Mouse (Mus musculus) CD8-positive naive resting alpha-beta T cell, adult 2 months (primary cell): ENCODE measurements around the gene Gse1.

Experiments used
- DNase-seq, 2 experiments: peaks; one replicate each; pipeline ENCODE4 v3.0.0; 2022; ENCODE audit warnings: low read depth in 2 of 2, low spot score in 2 of 2

Gse1 gene

GRCm38 (mm10) chr8:120227891-120228591 is at the start of gene Gse1:
Gene Gse1, plus strand, starts transcription at chr8:120228456.
- no peak for DNase-seq

GRCm38 (mm10) chr8:120179027-120179431 is 49.2 kb upstream of the Gse1 start:
- peak; percentile 73 to 82 for DNase-seq

GRCm38 (mm10) chr8:120180445-120180970 is 47.7 kb upstream of the Gse1 start:
- no peak for DNase-seq

DNA sequence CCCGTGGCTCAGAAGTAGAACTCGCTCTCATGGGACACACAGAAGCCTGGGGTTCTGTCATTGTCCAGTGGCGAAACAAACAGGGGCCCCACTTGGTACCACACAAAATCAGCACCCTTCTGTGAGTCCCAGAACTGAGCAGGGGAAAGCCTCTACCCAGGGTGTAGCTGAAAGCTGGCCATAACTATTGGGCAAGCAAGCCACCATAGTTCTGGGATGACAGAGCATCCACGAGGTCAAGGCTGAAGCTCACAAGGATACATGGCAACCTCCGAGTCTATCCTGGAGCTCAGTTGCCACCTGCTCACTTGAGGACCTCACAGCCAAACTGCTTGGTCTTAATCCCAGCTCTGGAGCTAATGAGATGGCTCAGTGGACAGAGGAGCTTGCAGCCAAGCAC is 47.0 kb upstream of the Gse1 start:
- DNase-seq = no peak

GRCm38 (mm10) chr8:120181861-120182414 is 46.3 kb upstream of the Gse1 start:
- DNase-seq = no peak

DNA sequence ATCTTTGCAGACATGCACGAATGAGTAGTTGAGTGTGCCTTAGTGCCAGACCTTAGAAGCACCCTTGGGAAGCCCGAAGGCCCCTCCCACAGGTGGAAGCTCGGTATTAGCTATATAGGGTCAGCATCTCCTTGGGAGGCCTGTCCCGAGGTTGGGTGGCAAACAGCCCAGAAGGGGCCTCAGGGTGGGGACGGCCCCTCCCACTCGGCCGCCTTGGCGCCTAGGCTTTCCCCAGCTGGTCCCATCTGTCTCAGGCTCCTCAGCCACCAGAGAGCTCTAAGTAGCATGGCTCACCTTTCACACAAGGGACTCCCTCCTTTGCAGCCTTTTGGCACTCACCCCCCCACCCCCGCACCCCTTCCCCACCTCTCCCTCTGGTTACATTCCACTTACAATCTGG is 43.9 kb upstream of the Gse1 start:
- no peak for DNase-seq

DNA sequence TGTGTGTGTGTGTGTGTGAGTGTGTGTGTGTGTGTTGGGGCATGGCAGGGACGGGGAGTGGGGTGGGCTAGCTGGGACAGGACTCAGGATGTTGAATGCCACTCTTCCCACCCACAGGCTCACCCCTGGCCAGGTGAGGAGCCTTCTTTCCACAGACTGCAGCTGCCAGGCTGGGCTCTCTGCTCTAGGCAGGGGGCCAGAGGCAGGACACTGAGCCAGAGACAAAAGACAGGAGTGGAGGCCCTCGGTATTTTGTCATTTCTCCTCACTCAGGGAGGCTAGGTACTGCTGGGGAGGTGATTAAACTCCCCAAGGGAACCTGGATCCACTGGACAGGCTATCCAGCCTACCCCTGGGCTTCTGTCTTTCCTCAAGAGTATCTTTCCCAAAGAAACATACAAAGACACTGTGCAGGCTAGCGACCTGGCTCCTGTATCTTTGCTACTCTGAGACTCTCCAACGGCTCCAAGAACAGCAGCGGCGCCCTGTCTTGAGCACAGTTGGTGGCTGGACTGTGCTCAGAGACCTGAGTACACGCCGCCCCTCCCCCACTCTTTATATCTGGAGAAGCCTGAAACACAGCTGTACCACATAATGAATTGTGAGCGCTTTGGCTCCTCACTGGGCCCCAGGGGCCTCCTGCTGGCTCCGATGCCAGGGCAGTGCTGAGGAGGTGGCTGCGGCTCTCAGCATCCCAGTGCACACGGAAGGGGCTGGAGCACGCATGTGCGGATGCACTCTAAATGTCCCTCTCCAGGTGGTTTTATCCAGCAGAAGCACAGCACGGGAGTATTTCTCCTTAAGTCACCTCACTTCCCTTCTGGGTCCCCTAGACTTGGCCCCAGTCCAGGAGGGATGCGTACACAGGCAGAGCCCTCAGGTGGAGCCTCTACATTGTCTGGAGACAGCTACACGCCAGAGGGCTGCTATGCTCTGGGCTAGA is 43.1 kb upstream of the Gse1 start:
- DNase-seq = no peak

GRCm38 (mm10) chr8:120186454-120186853 is 41.8 kb upstream of the Gse1 start:
- DNase-seq = no peak

- DNase-seq = no peak
These were observed 39.7 kb upstream of the Gse1 start for GRCm38 (mm10) chr8:120188510-120188909.

GRCm38 (mm10) chr8:120189440-120189839 is 38.8 kb upstream of the Gse1 start:
- DNase-seq = no peak

DNA sequence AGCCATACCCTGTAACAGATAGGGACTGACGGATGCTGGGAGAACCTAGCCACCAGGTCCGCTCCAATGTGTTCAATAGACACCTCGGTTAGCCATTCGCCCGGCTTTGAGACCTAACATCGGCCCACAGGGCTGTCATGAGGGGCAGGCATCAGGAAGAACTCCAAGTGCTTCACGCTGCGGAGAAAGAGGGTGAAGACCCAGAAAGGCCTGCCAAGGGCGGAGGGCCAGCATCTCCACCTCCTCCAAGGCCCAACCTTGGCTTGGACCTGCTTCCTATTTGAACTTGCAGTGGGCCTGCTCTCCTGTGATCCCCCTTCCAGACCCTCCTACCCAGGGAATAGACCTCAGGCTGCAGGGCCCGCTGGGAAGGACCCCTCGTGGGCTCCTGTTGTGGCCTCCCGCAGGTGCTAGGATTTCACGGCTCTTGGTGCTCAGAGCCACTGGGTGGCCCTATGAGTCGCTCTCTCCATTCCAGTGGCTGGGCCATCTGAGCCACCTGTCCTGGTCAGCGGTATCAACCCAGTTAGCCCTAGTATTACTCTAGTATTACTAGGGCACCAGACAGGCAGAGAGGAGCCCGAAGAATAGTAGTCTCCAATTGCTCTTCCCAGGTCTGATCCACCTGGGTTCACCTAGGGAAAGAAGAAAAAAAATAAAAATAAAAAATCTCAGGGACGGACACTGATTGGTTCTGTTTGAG is 38.0 kb upstream of the Gse1 start:
- DNase-seq = no peak

GRCm38 (mm10) chr8:120190810-120191413 is 37.3 kb upstream of the Gse1 start:
- DNase-seq = no peak

DNA sequence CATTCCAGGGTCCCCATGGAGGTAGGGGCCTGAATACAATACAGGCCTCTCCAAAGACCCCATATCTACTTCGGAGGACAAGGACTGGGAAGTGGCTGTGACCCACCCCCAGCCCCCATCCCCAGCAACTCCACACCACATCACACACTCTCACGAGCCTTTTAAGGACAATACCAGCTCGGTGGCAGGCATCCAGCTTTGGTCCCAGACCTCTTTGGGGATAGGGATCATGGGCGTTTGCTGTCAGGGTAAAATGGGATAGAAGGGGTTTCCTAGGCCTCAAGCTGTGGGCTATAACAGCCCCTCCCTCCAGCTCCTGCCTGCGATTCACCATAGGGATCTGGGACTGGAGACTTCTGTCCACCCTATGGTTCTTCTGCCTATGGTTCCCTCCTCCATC is 36.6 kb upstream of the Gse1 start:
- no peak for DNase-seq

GRCm38 (mm10) chr8:120192118-120192517 is 36.1 kb upstream of the Gse1 start:
- DNase-seq = no peak

- DNase-seq = no peak
These were observed 26.9 kb upstream of the Gse1 start for GRCm38 (mm10) chr8:120201351-120201750.

DNA sequence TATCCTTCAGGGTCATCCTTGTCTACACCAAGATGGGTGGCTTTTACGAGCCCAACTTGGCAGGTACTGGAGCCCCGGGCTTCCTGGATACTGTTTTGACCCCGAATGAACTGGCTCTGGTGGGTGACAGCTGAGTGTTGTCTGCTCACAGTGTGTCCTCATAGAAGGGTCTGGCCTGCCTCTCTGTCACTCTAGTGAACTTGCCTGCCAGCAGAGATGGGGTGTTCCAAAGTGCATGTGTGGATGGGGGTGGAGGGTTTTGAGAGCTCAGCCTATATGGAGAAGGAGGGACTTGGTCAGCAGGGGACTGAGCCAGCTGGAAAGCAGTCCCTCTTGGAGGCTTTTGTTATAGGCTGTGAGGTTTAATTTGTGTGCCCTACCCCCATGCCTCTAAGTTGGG is 25.7 kb upstream of the Gse1 start:
- DNase-seq = no peak

- no peak for DNase-seq
These were observed 23.4 kb upstream of the Gse1 start for GRCm38 (mm10) chr8:120204736-120205360.

- DNase-seq = no peak
These were observed 22.3 kb upstream of the Gse1 start for GRCm38 (mm10) chr8:120205916-120206315.

DNA sequence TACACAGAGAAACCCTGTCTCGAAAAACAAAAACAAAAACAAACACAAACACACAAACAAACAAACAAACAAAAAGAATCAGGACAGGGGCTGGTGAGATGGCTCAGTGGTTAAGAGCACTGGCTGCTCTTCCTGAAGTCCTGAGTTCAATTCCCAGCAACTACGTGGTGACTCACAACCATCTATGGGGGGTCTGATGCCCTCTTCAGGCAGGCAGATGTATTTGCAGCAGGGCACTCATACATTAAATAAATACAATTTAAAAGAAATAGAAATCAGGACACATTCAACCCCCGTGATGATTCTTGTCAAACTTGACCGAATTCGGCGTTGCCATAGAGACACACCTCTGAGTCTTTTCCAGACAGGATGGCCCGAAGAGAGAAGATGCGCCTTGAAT is 20.9 kb upstream of the Gse1 start:
- no peak for DNase-seq

- no peak for DNase-seq
These were observed 20.1 kb upstream of the Gse1 start for GRCm38 (mm10) chr8:120208113-120208512.
